In genomic region chr9:123504325-123504724, GRCm38 (mm10) we compare ENCODE assay signal across 8 mouse cellular contexts. TPM values are rescaled to one million over a fixed set of nuclear protein-coding genes. Genes with fewer than 3 reads are reported as not detected.
DNase-seq lines count a peak whose midpoint lies in the region; ATAC-seq and TF ChIP-seq lines count a peak whose summit lies in the region.

No protein-coding gene starts in this region.

- no peak for TF ChIP-seq EP300 in MEL (IDR thresholded peaks at IDR 0.05; ENCODE audit: low read depth in 1 of 2, low read length in 2 of 2)

- no peaks in the 10 kb centered on the region; a peak in 1 of 4 replicates for H3K4me1 ChIP-seq in MEL (ENCODE audit: control insufficient read depth in 1 of 2, insufficient read depth in 2 of 2, low read length in 2 of 2)
- peaks cover 14% of the 10 kb centered on the region; the same call in 1 of the 2 replicates for H3K4me1 ChIP-seq in forebrain, postnatal 0 days (ENCODE audit: insufficient read depth)
- peaks cover 21% of the 10 kb centered on the region for H3K4me1 ChIP-seq in intestine, embryonic 16.5 days (ENCODE audit: control insufficient read depth, insufficient read depth, low read length)
- no peaks in the 10 kb centered on the region for H3K4me1 ChIP-seq in liver, embryonic 15.5 days (replicated peaks)
- H3K4me1 ChIP-seq in neural tube, embryonic 14.5 days (ENCODE audit: control insufficient read depth, insufficient read depth, low read length), result no peaks in the 10 kb centered on the region

- H3K4me3 ChIP-seq in MEL (ENCODE audit: control insufficient read depth in 1 of 2, insufficient read depth in 1 of 2, low read depth in 2 of 2, low read length in 2 of 2), result no peak overlapping the region
- H3K4me3 ChIP-seq in forebrain, postnatal 0 days (ENCODE audit: low read depth, low read length), result no peak overlapping the region
- no peak overlapping the region for H3K4me3 ChIP-seq in intestine, embryonic 16.5 days (ENCODE audit: low read length)
- no peak overlapping the region for H3K4me3 ChIP-seq in liver, embryonic 15.5 days (replicated peaks)
- no peak overlapping the region for H3K4me3 ChIP-seq in neural tube, embryonic 14.5 days (ENCODE audit: low read depth, low read length)

- TF ChIP-seq POLR2A in MEL (IDR thresholded peaks at IDR 0.05; ENCODE audit: control insufficient read depth in 1 of 2, insufficient read depth in 1 of 2, low read depth in 1 of 2, low read length in 2 of 2, poor library complexity in 1 of 2), result no peak

- peak; percentile 63 for TF ChIP-seq RAD21 in MEL (IDR thresholded peaks at IDR 0.05; ENCODE audit: low read depth, low read length)

- H3K9ac ChIP-seq in MEL (ENCODE audit: control insufficient read depth, low read depth, low read length, poor library complexity, severe bottlenecking), result no peak overlapping the region
- H3K9ac ChIP-seq in forebrain, postnatal 0 days, result no peak overlapping the region
- no peak overlapping the region for H3K9ac ChIP-seq in intestine, embryonic 16.5 days (ENCODE audit: low read depth, low read length)
- H3K9ac ChIP-seq in liver, embryonic 15.5 days, result no peak overlapping the region
- no peak overlapping the region for H3K9ac ChIP-seq in neural tube, embryonic 14.5 days (replicated peaks; ENCODE audit: low read depth, low read length)

- peak; percentile 80 to 99 (median 93) for TF ChIP-seq CTCF in MEL (IDR thresholded peaks at IDR 0.05 in 2 of 3, conservative IDR thresholded peaks at IDR 0.05 in 1 of 3; ENCODE audit: control insufficient read depth in 1 of 3, insufficient read depth in 1 of 3, low read depth in 2 of 3, low read length in 3 of 3, poor library complexity in 1 of 3, severe bottlenecking in 1 of 3)
- TF ChIP-seq CTCF in forebrain, postnatal 0 days (IDR thresholded peaks at IDR 0.05; ENCODE audit: low read depth), result peak; percentile 91

- DNase-seq in 3T3-L1 (ENCODE audit: low read depth, low spot score), result peak; percentile 72
- DNase-seq in MEL (ENCODE audit: low read depth, low spot score), result peak; percentile 84
- DNase-seq in cerebellum, adult 8-10 months, result peak; percentile 64
- DNase-seq in forebrain, postnatal 0 days, result peak; percentile 65
- no peak for DNase-seq in right cerebral cortex, postnatal 36 days (ENCODE audit: low spot score in 2 of 2)

- 9% methylated on average over 2 of the region's 2 CpGs for WGBS in forebrain, postnatal 0 days
- WGBS in intestine, embryonic 16.5 days, result 19% methylated on average over 2 of the region's 2 CpGs
- WGBS in liver, embryonic 15.5 days (ENCODE audit: insufficient replicate concordance), result 9% methylated on average over 2 of the region's 2 CpGs
- 9% methylated on average over 2 of the region's 2 CpGs for WGBS in neural tube, embryonic 14.5 days

- no peak overlapping the region for H3K27ac ChIP-seq in MEL (ENCODE audit: control insufficient read depth, low read depth, low read length)
- no peak overlapping the region for H3K27ac ChIP-seq in forebrain, postnatal 0 days (ENCODE audit: low read depth, low read length)
- no peak overlapping the region for H3K27ac ChIP-seq in intestine, embryonic 16.5 days (ENCODE audit: low read length)
- no peak overlapping the region for H3K27ac ChIP-seq in liver, embryonic 15.5 days (replicated peaks)
- no peak overlapping the region for H3K27ac ChIP-seq in neural tube, embryonic 14.5 days (ENCODE audit: low read depth, low read length)

- H3K79me2 ChIP-seq in MEL (ENCODE audit: control insufficient read depth, insufficient read depth, low read length, poor library complexity), result no peaks in the 10 kb centered on the region; the same call in 1 of the 2 replicates

- no peaks in the 10 kb centered on the region for H3K9me3 ChIP-seq in MEL (replicated peaks; ENCODE audit: insufficient read depth, low read length)
- H3K9me3 ChIP-seq in forebrain, postnatal 0 days (ENCODE audit: low read length), result no peaks in the 10 kb centered on the region
- no peaks in the 10 kb centered on the region for H3K9me3 ChIP-seq in intestine, embryonic 16.5 days (ENCODE audit: control insufficient read depth, low read length)
- no peaks in the 10 kb centered on the region for H3K9me3 ChIP-seq in liver, embryonic 15.5 days (replicated peaks)
- H3K9me3 ChIP-seq in neural tube, embryonic 14.5 days (ENCODE audit: control insufficient read depth, low read length), result no peaks in the 10 kb centered on the region

- peak; percentile 68 for ATAC-seq in forebrain, postnatal 0 days
- 0 out of 2 replicates have a peak, but pooled peaks have one; percentile 39 for ATAC-seq in intestine, embryonic 16.5 days
- ATAC-seq in liver, embryonic 15.5 days (ENCODE audit: insufficient read depth), result peak; percentile 68
- peak; percentile 84 for ATAC-seq in neural tube, embryonic 14.5 days (ENCODE audit: low read depth)

- H3K27me3 ChIP-seq in MEL (ENCODE audit: control insufficient read depth in 1 of 2, insufficient read depth in 2 of 2, low read length in 2 of 2), result no peaks in the 10 kb centered on the region
- no peaks in the 10 kb centered on the region for H3K27me3 ChIP-seq in forebrain, postnatal 0 days (ENCODE audit: insufficient read depth, low read length)
- H3K27me3 ChIP-seq in intestine, embryonic 16.5 days (replicated peaks; ENCODE audit: control insufficient read depth, insufficient read depth, low read length), result no peaks in the 10 kb centered on the region
- no peaks in the 10 kb centered on the region for H3K27me3 ChIP-seq in liver, embryonic 15.5 days
- no peaks in the 10 kb centered on the region for H3K27me3 ChIP-seq in neural tube, embryonic 14.5 days (ENCODE audit: control insufficient read depth, insufficient read depth, low read length)

- peaks cover 2 to 3% of the 10 kb centered on the region in 2 experiments for H3K36me3 ChIP-seq in MEL (ENCODE audit: control insufficient read depth in 1 of 2, insufficient read depth in 2 of 2, low read length in 2 of 2)
- peaks cover 3% of the 10 kb centered on the region; the same call in 1 of the 2 replicates for H3K36me3 ChIP-seq in forebrain, postnatal 0 days (ENCODE audit: insufficient read depth)
- no peaks in the 10 kb centered on the region for H3K36me3 ChIP-seq in intestine, embryonic 16.5 days (ENCODE audit: control insufficient read depth, insufficient read depth, low read length)
- H3K36me3 ChIP-seq in liver, embryonic 15.5 days (replicated peaks), result peaks cover 63% of the 10 kb centered on the region
- H3K36me3 ChIP-seq in neural tube, embryonic 14.5 days (ENCODE audit: control insufficient read depth, insufficient read depth, low read length), result no peaks in the 10 kb centered on the region

- no peak overlapping the region for H3K4me2 ChIP-seq in forebrain, postnatal 0 days (ENCODE audit: low read depth)
- no peak overlapping the region for H3K4me2 ChIP-seq in intestine, embryonic 16.5 days (ENCODE audit: low read depth, low read length)
- no peak overlapping the region for H3K4me2 ChIP-seq in liver, embryonic 15.5 days
- H3K4me2 ChIP-seq in neural tube, embryonic 14.5 days (ENCODE audit: low read depth, low read length), result no peak overlapping the region

TF ChIP-seq in MEL, 35 proteins besides CTCF, POLR2A, EP300 and RAD21:
- peak; percentile 50 for TF ChIP-seq ZC3H11A (IDR thresholded peaks at IDR 0.05; ENCODE audit: low read depth, low read length)
- peak; percentile 89 for TF ChIP-seq SMC3 (IDR thresholded peaks at IDR 0.05; ENCODE audit: low read depth, low read length)
- TF ChIP-seq MYC (IDR thresholded peaks at IDR 0.05; ENCODE audit: low read depth, low read length), result no peak
- TF ChIP-seq BHLHE40 (IDR thresholded peaks at IDR 0.05; ENCODE audit: borderline replicate concordance, low read depth, low read length), result 0 out of 2 replicates have a peak, but pooled peaks have one; percentile 17
- TF ChIP-seq JUND (IDR thresholded peaks at IDR 0.05; ENCODE audit: low read depth, low read length), result 0 out of 2 replicates have a peak, but pooled peaks have one; percentile 27

RNA-seq across cellular contexts. Expression of gene Sacm1l, which starts 25.2 kb away (rescaled TPM):
- total RNA-seq in MEL (2012; rRNA removed), result 20.5 and 20.8 TPM in 2 replicates
- 10 to 100 TPM in 1 of 2 experiments, not detected in 1; 21.7 TPM for polyA plus RNA-seq in MEL (2012; ENCODE audit: insufficient read depth in 1 of 2, insufficient read length in 2 of 2, low read depth in 1 of 2, low replicate concordance in 2 of 2, missing spikeins in 1 of 2)
- 38.9 and 45.1 TPM in 2 replicates for total RNA-seq in forebrain, postnatal 0 days (2014; rRNA removed)
- polyA plus RNA-seq in forebrain, postnatal 0 days (2015; fragmentation: Nextera tagmentation; extraction: Ambion mirVana), result 25.1 and 33.1 TPM in 2 replicates
- 74.4 and 87.4 TPM in 2 replicates for polyA plus RNA-seq in intestine, embryonic 16.5 days (2015; fragmentation: Nextera tagmentation; extraction: Ambion mirVana)
- 25.7 and 26.5 TPM in 2 replicates for polyA plus RNA-seq in liver, embryonic 15.5 days (2015; fragmentation: Nextera tagmentation; extraction: Ambion mirVana)
- polyA plus RNA-seq in neural tube, embryonic 14.5 days (2014; fragmentation: Nextera tagmentation; extraction: Ambion mirVana), result 56.2 and 62.8 TPM in 2 replicates

RNA-seq across cellular contexts. Expression of gene Limd1, which starts 25.8 kb away (rescaled TPM):
- total RNA-seq in MEL (2012; rRNA removed), result 32.0 and 37.5 TPM in 2 replicates
- polyA plus RNA-seq in MEL (2012; ENCODE audit: insufficient read depth in 1 of 2, insufficient read length in 2 of 2, low read depth in 1 of 2, low replicate concordance in 2 of 2, missing spikeins in 1 of 2), result 10 to 100 TPM in 1 of 2 experiments, not detected in 1; 32.6 TPM
- 16.3 and 23.8 TPM in 2 replicates for total RNA-seq in forebrain, postnatal 0 days (2014; rRNA removed)
- 8.8 and 9.1 TPM in 2 replicates for polyA plus RNA-seq in forebrain, postnatal 0 days (2015; fragmentation: Nextera tagmentation; extraction: Ambion mirVana)
- polyA plus RNA-seq in intestine, embryonic 16.5 days (2015; fragmentation: Nextera tagmentation; extraction: Ambion mirVana), result 51.5 and 55.7 TPM in 2 replicates
- 22.8 and 23.2 TPM in 2 replicates for polyA plus RNA-seq in liver, embryonic 15.5 days (2015; fragmentation: Nextera tagmentation; extraction: Ambion mirVana)
- polyA plus RNA-seq in neural tube, embryonic 14.5 days (2014; fragmentation: Nextera tagmentation; extraction: Ambion mirVana), result 9.7 and 14.7 TPM in 2 replicates

Comparison
In these comparisons a context has a peak if more than half of its experiments do, and no peak if none do; other contexts are left out.
1. DNase-seq: peak in 3T3-L1 (single experiment), MEL (single experiment), cerebellum, adult 8-10 months (single experiment) and forebrain, postnatal 0 days (single experiment); none in right cerebral cortex, postnatal 36 days (0 of 2).
2. Peak in every context shown above with its lines, with median percentiles within 50 percentile points of each other: ATAC-seq.